Mouse (Mus musculus) midbrain, embryonic 11.5 days (tissue): ENCODE data around the gene Insrr. TPM values are rescaled to one million over a fixed set of nuclear protein-coding genes. Genes with fewer than 3 reads are reported as not detected.

Experiments used
- ATAC-seq: fragments of 200-750 bp; cut with Nextera tagmentation; 2 replicates; pipeline ENCODE4 v1.8.0; 2017; ENCODE audit warnings: moderate TSS enrichment, moderate library complexity; ENCODE audit not compliant: low FRiP score
- DNase-seq: peaks from one replicate; pipeline ENCODE4 v3.0.0; 2015; ENCODE audit warnings: low spot score; ENCODE audit errors: missing footprints
- H3K27ac ChIP-seq: fragments of 300-500 bp; sonication (generic); 2 replicates; pipeline ENCODE4 v1.5.1; 2014; ENCODE audit warnings: low read depth, low read length
- H3K27me3 ChIP-seq: fragments of 300-500 bp; sonication (generic); 2 replicates; pipeline ENCODE4 v1.6.1; 2014; ENCODE audit warnings: mild to moderate bottlenecking, low read length, moderate library complexity, mixed read lengths; ENCODE audit not compliant: control insufficient read depth, insufficient read depth
- H3K36me3 ChIP-seq: fragments of 300-500 bp; sonication (generic); 2 replicates; pipeline ENCODE4 v1.6.1; 2014; ENCODE audit warnings: mild to moderate bottlenecking, low read length, moderate library complexity, mixed read lengths; ENCODE audit not compliant: control insufficient read depth, insufficient read depth
- H3K4me1 ChIP-seq: fragments of 300-500 bp; sonication (generic); 2 replicates; pipeline ENCODE4 v1.6.1; 2014; ENCODE audit warnings: low read length; ENCODE audit not compliant: control insufficient read depth, insufficient read depth
- H3K4me2 ChIP-seq: fragments of 300-500 bp; sonication (generic); 2 replicates; pipeline ENCODE4 v1.6.1; 2014; ENCODE audit warnings: mild to moderate bottlenecking, moderate library complexity
- H3K4me3 ChIP-seq: fragments of 300-500 bp; sonication (generic); 2 replicates; pipeline ENCODE4 v1.5.1; 2014; ENCODE audit warnings: low read depth, low read length
- H3K9ac ChIP-seq: fragments of 300-500 bp; sonication (generic); 2 replicates; pipeline ENCODE4 v1.6.1; 2014; ENCODE audit warnings: low read length
- H3K9me3 ChIP-seq: fragments of 300-500 bp; sonication (generic); 2 replicates; pipeline ENCODE4 v1.6.1; 2016; ENCODE audit warnings: low read length; ENCODE audit not compliant: control insufficient read depth
- WGBS: fragments of 180-500 bp; shearing (Covaris S2); extraction: QIAGEN DNeasy Blood & Tissue Kit; methylation state at CpG from one replicate; pipeline ENCODE4 v1.1.7; 2014; 5-methylcytosine and 5-hydroxymethylcytosine counted together
- polyA plus RNA-seq: library from polyadenylated mRNA; unstranded; fragments of >200 nt; fragmentation: Nextera tagmentation; extraction: Ambion mirVana; gene quantifications from 2 replicates; pipeline ENCODE4 v1.2.1, GENCODE M21; 2014

Insrr gene
- polyA plus RNA-seq, 1 experiment from 2014 or later = 0.71 TPM

DNA sequence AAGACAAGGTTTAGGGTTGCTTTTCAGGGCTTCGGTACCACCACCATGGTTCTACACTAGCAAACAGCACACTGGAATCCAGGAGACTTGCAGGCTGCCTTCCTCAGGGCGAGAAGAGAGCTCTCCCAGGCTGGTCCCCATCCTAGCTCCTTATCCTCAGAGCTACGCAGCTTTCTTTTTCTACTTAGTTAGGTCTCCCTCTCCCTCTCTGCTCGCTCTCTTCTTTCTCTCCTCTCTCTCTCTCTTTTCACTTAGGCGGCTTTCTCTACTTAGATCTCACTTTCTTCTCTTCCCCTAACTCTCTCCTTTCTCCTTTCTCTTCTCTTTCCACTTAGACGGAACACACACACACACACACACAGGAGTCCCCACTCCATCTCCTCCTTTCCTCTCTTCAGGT lies 28.3 kb upstream of the Insrr start:
- H3K27me3 ChIP-seq = peaks cover 14% of the 10 kb centered on the region
- H3K9me3 ChIP-seq = no peaks in the 10 kb centered on the region
- H3K4me1 ChIP-seq = no peaks in the 10 kb centered on the region; the same call in 1 of the 2 replicates
- no peak overlapping the region for H3K27ac ChIP-seq
- H3K4me2 ChIP-seq = peak overlapping the region; percentile 35
- DNase-seq = no peak
- H3K9ac ChIP-seq = peak overlapping the region; percentile 31; the same call in 1 of the 2 replicates
- H3K4me3 ChIP-seq = peak overlapping the region; percentile 28
- no peaks in the 10 kb centered on the region for H3K36me3 ChIP-seq
- WGBS = 56% methylated on average over 6 of the region's 6 CpGs
- no peak for ATAC-seq

DNA sequence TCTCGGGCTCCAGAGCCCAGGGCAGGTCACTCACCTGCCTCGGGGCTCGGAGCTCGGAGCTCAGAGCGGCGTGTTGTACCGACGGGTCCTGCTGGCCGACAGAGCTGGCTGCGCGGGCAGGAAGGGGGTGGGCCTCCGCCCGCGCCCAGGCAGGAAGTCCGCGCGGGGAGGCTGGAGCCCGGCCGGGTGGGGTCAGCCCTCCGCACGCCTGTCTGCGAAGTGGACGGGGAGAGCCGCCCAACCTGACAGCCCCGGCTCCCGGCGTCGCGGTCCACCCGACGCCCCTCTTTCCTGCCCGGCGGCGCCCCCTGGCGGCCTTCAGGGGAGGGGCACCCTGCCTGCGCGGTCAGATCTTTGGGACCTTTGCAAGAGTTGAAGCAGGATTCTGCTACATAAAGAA lies 27.9 kb upstream of the Insrr start:
- peak; percentile 47; the same call in 1 of the 2 replicates for ATAC-seq
- H3K4me2 ChIP-seq = peak overlapping the region; percentile 35
- H3K27ac ChIP-seq = no peak overlapping the region
- peak overlapping the region; percentile 31 for H3K9ac ChIP-seq
- no peaks in the 10 kb centered on the region for H3K4me1 ChIP-seq
- no peaks in the 10 kb centered on the region for H3K9me3 ChIP-seq
- 3% methylated on average over 30 of the region's 37 CpGs for WGBS
- H3K36me3 ChIP-seq = no peaks in the 10 kb centered on the region
- H3K27me3 ChIP-seq = peaks cover 14% of the 10 kb centered on the region
- peak overlapping the region; percentile 28 for H3K4me3 ChIP-seq
- peak; percentile 98 for DNase-seq

DNA sequence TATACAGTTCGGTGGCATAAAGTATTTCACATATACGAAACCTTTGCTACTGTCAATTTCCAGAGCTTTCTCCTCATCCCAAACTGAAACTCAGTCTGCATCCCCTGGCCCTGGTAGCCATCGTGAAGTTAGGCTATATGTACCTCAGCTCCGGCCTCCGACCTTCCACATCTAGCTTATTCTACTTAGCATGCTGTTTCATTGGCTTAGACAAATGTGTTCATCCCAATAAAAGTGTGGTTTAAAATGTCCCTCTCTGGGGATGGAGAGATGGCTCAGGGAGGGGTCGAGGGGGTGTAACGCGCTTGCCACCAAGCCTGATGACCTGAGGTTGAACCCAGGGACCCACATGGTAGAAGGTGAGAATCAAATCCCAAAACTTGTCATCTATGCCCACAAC lies 27.2 kb upstream of the Insrr start:
- DNase-seq = no peak
- Histone ChIP-seq H3K4me3 (no peak overlapping the region), H3K4me1 (no peaks in the 10 kb centered on the region), H3K27me3 (peaks cover 14% of the 10 kb centered on the region), H3K36me3 (no peaks in the 10 kb centered on the region), H3K9ac (no peak overlapping the region), H3K27ac (no peak overlapping the region), H3K4me2 (no peak overlapping the region), H3K9me3 (no peaks in the 10 kb centered on the region)
- 80% methylated on average over 8 of the region's 8 CpGs for WGBS
- ATAC-seq = no peak

DNA sequence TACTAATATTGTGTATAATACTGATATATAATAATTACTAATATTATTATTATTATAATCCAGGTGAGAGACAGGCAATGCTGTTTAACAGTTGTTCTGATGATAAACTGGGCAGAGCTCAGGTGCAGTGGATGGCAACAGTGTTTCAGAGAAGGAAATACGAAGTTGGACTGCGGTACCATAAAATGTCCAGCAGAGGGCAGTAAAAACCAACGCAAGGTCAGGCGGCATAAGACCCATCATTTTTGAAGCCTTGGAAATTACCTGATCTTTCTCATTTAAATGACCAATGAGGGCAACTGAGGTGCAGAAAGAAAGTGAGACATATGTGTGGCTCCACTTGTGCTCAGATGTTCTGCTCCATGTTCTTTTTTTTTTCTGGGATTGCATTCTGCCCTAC lies 26.5 kb upstream of the Insrr start:
- Histone ChIP-seq H3K4me3 (no peak overlapping the region), H3K36me3 (no peaks in the 10 kb centered on the region), H3K4me1 (no peaks in the 10 kb centered on the region), H3K27me3 (peaks cover 11% of the 10 kb centered on the region), H3K9ac (no peak overlapping the region), H3K9me3 (no peaks in the 10 kb centered on the region), H3K27ac (no peak overlapping the region), H3K4me2 (no peak overlapping the region)
- WGBS = 0% methylated on average over 4 of the region's 4 CpGs
- ATAC-seq = no peak
- no peak for DNase-seq

DNA sequence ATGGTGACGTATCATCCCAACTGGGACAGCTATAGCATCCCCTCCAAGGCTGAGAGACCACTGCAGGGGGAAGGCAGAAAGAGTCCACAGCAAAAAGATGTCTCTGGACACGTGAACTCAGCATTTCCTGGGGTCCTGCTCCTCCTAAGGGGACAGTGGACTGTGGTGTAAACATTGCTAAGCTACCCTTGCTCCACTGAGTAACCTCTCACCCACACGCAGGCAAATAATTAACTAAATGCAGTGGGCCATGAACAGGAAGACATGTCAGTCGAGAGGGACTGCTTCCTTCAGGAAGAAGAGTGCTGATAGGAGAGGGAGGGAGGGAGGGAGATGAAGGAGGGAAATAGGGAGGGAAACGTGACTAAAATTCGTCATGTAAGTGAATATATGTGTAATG lies 25.7 kb upstream of the Insrr start:
- ATAC-seq = no peak
- Histone ChIP-seq H3K4me1 (no peaks in the 10 kb centered on the region), H3K9ac (no peak overlapping the region), H3K36me3 (no peaks in the 10 kb centered on the region), H3K4me2 (no peak overlapping the region), H3K27me3 (peaks cover 11% of the 10 kb centered on the region), H3K9me3 (no peaks in the 10 kb centered on the region), H3K27ac (no peak overlapping the region), H3K4me3 (no peak overlapping the region)
- DNase-seq = no peak
- 55% methylated on average over 6 of the region's 6 CpGs for WGBS

DNA sequence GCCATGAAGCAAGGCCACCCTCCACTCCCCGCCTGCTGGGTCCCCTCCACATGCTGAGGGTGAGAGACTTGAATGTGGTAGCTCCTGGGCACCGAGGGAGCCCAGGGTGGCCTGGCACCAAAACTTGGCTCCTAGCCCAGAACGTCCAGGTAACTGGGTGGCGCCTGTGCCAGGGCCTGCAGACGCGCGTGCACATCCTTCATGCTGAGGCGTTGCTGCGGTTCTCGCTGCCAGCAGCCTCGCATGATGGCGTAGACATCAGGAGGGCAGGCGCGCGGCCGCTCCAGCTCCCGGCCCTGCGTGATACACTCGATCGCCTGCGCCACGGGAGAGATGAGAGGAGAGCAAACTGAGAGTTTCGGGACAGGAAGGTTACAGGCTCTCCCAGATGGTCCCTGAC lies 18.5 kb upstream of the Insrr start:
- Histone ChIP-seq H3K4me2 (no peak overlapping the region), H3K27me3 (peaks cover 2% of the 10 kb centered on the region; the same call in 1 of the 2 replicates), H3K4me3 (no peak overlapping the region), H3K9ac (no peak overlapping the region), H3K27ac (no peak overlapping the region), H3K4me1 (no peaks in the 10 kb centered on the region; the same call in none of the 2 replicates), H3K9me3 (no peaks in the 10 kb centered on the region), H3K36me3 (no peaks in the 10 kb centered on the region)
- WGBS = 62% methylated on average over 23 of the region's 23 CpGs
- ATAC-seq (no peak; the same call in 1 of the 2 replicates), DNase-seq (no peak)

DNA sequence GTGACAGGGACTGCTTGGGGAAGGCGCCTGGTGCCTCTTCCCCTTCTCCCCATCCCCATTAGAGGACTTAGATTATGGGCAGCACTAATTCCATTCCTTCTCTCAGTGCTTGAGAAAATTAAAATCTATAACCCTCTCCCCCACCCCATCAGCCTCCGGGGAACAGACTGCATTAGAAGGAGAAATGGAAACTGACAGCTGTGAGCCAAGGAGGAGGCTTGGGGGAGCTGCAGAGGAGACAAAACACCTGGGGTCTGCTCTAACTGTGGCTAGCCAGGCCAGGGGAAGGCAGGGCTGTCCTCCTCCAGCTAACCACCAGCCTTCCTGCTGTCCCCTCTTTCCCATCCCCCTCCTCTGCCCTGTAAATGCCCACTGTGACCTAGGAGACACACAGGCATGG lies 17.7 kb upstream of the Insrr start:
- no peak overlapping the region for H3K4me3 ChIP-seq
- peaks cover 2% of the 10 kb centered on the region; the same call in 1 of the 2 replicates for H3K27me3 ChIP-seq
- H3K27ac ChIP-seq = no peak overlapping the region; the same call in 1 of the 2 replicates
- 22% methylated on average over 2 of the region's 2 CpGs for WGBS
- no peaks in the 10 kb centered on the region; the same call in none of the 2 replicates for H3K4me1 ChIP-seq
- DNase-seq (no peak), ATAC-seq (peak; percentile 34; the same call in 1 of the 2 replicates)
- H3K36me3 ChIP-seq = no peaks in the 10 kb centered on the region
- H3K9me3 ChIP-seq = no peaks in the 10 kb centered on the region
- no peak overlapping the region for H3K9ac ChIP-seq
- no peak overlapping the region for H3K4me2 ChIP-seq

DNA sequence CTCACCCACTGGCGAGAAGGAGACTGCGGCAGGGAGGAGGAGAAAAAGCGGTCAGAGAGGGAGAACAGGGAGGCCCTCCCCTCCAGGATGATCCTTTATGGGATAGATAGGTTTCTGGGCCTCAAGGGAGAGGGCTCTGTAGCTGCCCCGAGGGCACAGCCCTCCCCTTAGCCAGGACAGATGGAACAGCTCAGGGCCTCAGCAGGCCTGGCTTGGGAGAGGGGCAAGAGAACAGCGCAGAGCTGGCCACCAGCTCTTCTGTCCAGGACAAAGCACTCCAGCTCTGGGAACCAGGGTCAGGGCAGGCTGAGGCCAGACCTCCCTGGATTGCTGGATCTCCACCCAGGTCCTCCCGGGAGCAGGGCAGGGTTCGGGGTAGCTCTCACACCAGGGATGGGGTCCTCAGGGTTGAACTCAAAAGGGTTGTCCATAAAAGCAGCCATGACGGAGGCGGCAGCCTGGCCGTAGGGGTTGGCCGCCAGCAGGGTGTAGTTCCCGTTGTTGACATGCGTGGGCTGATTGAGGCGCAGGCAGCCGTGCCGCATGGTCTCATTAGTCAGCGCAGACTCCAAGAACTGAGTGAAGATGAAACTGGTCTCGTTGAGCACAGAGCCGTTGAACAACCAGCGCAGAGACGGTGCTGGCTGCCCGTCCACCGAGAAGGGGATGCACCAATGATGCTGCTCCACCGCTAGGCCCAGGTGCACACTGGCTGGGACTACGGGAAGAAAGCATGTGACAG lies 13.3 kb upstream of the Insrr start:
- no peaks in the 10 kb centered on the region for H3K36me3 ChIP-seq
- no peaks in the 10 kb centered on the region for H3K9me3 ChIP-seq
- WGBS = 85% methylated on average over 25 of the region's 25 CpGs
- H3K27ac ChIP-seq = no peak overlapping the region
- DNase-seq (no peak), ATAC-seq (no peak)
- no peak overlapping the region for H3K4me2 ChIP-seq
- no peaks in the 10 kb centered on the region for H3K27me3 ChIP-seq
- no peak overlapping the region for H3K4me3 ChIP-seq
- no peaks in the 10 kb centered on the region; the same call in none of the 2 replicates for H3K4me1 ChIP-seq
- H3K9ac ChIP-seq = no peak overlapping the region

DNA sequence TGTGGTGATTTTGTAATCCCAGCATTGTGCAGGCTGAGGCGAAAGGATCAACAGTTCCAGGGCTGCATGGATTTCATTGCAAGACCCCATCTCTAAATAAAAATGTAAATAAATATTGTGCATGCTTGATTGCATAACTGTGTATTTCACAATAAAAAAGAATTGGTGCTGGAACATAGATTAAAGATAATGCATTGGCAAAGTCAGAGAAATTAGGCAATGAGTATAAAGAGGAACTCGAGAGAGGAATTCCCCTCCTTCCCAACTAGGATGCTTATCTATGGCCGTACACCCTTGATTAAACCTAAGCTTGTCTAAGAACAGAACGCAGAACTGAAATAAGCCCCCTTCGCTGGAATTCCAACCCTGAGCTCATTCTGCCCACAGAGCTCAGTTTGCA lies 11.6 kb upstream of the Insrr start:
- Histone ChIP-seq H3K9ac (no peak overlapping the region), H3K36me3 (no peaks in the 10 kb centered on the region), H3K4me2 (no peak overlapping the region), H3K4me3 (no peak overlapping the region), H3K4me1 (peaks cover 4% of the 10 kb centered on the region; the same call in 1 of the 2 replicates), H3K27me3 (no peaks in the 10 kb centered on the region), H3K9me3 (no peaks in the 10 kb centered on the region), H3K27ac (no peak overlapping the region)
- ATAC-seq = no peak
- DNase-seq = no peak
- WGBS = 79% methylated on average over 5 of the region's 5 CpGs
